Mouse (Mus musculus) liver, adult 2 months (tissue): ENCODE results near the gene Arfgef2. TPM values are rescaled to one million over a fixed set of nuclear protein-coding genes. Genes with fewer than 3 reads are reported as not detected.

Source experiments
- DNase-seq: peaks from one replicate; pipeline ENCODE4 v3.0.0-alpha.2; 2011; ENCODE audit warnings: low read depth, low spot score; ENCODE audit errors: extremely low read depth
- H3K27ac ChIP-seq: fragments of 200-500 bp; replicated peaks from 2 replicates; pipeline ENCODE4 v1.5.1; 2012; ENCODE audit warnings: low read depth, mild to moderate bottlenecking, control low read depth, inconsistent platforms, low read length; ENCODE audit not compliant: insufficient read depth
- H3K27me3 ChIP-seq: fragments of 200-500 bp; 2 replicates; pipeline ENCODE4 v1.6.1; 2012; ENCODE audit warnings: mild to moderate bottlenecking, moderate library complexity, low read length, inconsistent platforms; ENCODE audit not compliant: control insufficient read depth, insufficient read depth
- H3K36me3 ChIP-seq: fragments of 200-500 bp; 2 replicates; pipeline ENCODE4 v1.6.1; 2012; ENCODE audit warnings: low read length, inconsistent platforms; ENCODE audit not compliant: control insufficient read depth, insufficient read depth
- H3K4me1 ChIP-seq: fragments of 200-500 bp; 2 replicates; pipeline ENCODE4 v1.6.1; 2011; ENCODE audit warnings: low read length; ENCODE audit not compliant: control insufficient read depth, insufficient read depth
- H3K4me3 ChIP-seq: fragments of 200-500 bp; 2 replicates; pipeline ENCODE4 v1.5.1; 2011; ENCODE audit warnings: low read depth, mild to moderate bottlenecking, control low read depth, low read length, moderate library complexity; ENCODE audit not compliant: insufficient read depth
- H3K79me2 ChIP-seq: fragments of 200-500 bp; 2 replicates; pipeline ENCODE4 v1.6.1; 2012; ENCODE audit warnings: inconsistent platforms, mild to moderate bottlenecking, low read length, moderate library complexity; ENCODE audit not compliant: control insufficient read depth, insufficient read depth
- H3K9ac ChIP-seq: fragments of 200-500 bp; 2 replicates; pipeline ENCODE4 v1.6.1; 2012; ENCODE audit warnings: low read depth, mild to moderate bottlenecking, control low read depth, inconsistent platforms, low read length
- CTCF ChIP-seq: fragments of 200-500 bp; IDR thresholded peaks from 2 replicates; pipeline ENCODE4 v1.5.1; 2011; ENCODE audit warnings: low read depth, low read length, control low read depth
- POLR2A ChIP-seq: fragments of 200-500 bp; IDR thresholded peaks from 2 replicates; pipeline ENCODE4 v1.6.1; 2011; ENCODE audit warnings: low read length, control low read depth; ENCODE audit not compliant: insufficient read depth; ENCODE audit errors: extremely low read depth
- WGBS: fragments of 180-500 bp; shearing (Covaris S2); methylation state at CpG from one replicate; pipeline ENCODE4 v1.1.7; 2018; 5-methylcytosine and 5-hydroxymethylcytosine counted together
- polyA plus RNA-seq: library from polyadenylated mRNA; depleted of rRNA; stranded (reverse); fragments of >200 nt; gene quantifications from 2 replicates; pipeline ENCODE4 v1.2.3, GENCODE M21; 2012
- total RNA-seq: library from RNA; depleted of rRNA; stranded (reverse); fragments of >200 nt; gene quantifications from 2 replicates; pipeline ENCODE4 v1.2.3, GENCODE M21; 2014

The Arfgef2 gene
- total and polyA plus RNA-seq, 2 experiments = 13.5 to 18.3 TPM

DNA sequence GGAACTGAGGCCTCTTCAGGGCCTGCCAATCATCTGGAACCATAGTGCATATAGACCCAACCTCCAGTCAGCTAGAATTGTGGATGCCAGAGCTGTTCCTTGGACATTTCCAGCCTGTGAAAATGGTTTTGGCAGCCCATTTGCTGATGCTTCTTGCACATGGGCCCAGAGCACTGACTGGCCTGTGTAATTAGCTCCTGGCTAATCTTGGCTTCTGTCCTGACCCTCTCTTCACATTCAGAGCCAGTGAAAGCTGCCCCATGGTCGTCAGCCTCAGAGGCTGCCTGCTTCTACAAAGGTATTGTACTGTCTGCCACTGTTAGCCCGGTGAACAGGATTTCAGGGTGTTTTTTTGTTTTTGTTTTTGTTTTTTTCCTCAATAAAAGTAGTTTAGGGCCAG is 17.5 kb downstream of the Arfgef2 start:
- Histone ChIP-seq H3K4me3 (no peak overlapping the region), H3K36me3 (peaks cover 2% of the 10 kb centered on the region; the same call in 1 of the 2 replicates), H3K27me3 (no peaks in the 10 kb centered on the region), H3K79me2 (peaks cover 30% of the 10 kb centered on the region), H3K27ac (no peak overlapping the region), H3K4me1 (peaks cover 26% of the 10 kb centered on the region), H3K9ac (no peak overlapping the region)
- DNase-seq = peak; percentile 24
- TF ChIP-seq CTCF (no peak), POLR2A (no peak)
- WGBS = 64% methylated on average over 2 of the region's 2 CpGs

DNA sequence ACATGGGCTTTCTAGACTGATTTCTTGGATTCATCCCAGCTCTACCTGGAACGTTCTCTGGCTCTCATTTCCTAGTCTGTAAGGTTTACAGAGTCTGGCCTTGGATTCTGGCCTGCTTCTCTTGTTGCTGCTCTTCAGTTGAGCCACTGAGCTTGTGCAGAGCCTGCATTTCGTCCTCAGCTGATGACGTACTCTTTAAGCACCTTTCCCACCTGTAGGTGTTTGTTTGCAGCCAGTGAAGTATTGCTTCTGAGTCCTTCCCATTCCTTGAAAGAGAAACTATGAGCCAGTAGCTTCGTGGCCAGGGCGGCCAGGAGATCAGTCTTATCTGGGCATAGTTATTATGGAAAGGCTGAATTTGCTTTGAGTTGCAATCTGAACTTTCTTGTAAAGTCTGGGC is 19.0 kb downstream of the Arfgef2 start:
- H3K36me3 ChIP-seq = peaks cover 4% of the 10 kb centered on the region; the same call in 1 of the 2 replicates
- 34% methylated on average over 5 of the region's 5 CpGs for WGBS

DNA sequence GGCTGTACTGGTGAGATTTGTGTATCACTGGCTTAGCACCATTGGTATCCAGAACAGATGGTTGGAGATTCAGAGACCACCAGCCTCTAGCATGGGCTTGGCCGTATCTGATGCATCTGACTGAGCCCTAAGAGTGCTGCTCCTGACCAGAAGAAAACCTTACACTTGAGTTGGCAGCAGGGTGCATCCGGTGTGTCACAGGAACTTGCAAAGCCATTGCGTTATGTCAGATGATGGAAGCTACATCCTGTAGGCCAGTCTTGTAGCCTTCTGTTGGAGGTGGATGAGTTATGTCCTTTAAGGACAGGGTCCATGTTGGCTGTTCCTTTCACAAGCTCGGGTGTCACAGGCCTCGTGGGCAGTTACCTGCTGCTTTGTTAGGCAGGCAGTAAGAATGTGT is 19.6 kb downstream of the Arfgef2 start:
- 87% methylated on average over 5 of the region's 5 CpGs for WGBS

More for the DNA sequence above, 19.0 kb downstream of the Arfgef2 start:
- Histone ChIP-seq H3K79me2 (peaks cover 15% of the 10 kb centered on the region), H3K9ac (no peak overlapping the region), H3K27ac (no peak overlapping the region), H3K27me3 (no peaks in the 10 kb centered on the region), H3K4me1 (peaks cover 26% of the 10 kb centered on the region), H3K4me3 (no peak overlapping the region)
- TF ChIP-seq CTCF (no peak), POLR2A (no peak)
- DNase-seq = peak; percentile 88

DNA sequence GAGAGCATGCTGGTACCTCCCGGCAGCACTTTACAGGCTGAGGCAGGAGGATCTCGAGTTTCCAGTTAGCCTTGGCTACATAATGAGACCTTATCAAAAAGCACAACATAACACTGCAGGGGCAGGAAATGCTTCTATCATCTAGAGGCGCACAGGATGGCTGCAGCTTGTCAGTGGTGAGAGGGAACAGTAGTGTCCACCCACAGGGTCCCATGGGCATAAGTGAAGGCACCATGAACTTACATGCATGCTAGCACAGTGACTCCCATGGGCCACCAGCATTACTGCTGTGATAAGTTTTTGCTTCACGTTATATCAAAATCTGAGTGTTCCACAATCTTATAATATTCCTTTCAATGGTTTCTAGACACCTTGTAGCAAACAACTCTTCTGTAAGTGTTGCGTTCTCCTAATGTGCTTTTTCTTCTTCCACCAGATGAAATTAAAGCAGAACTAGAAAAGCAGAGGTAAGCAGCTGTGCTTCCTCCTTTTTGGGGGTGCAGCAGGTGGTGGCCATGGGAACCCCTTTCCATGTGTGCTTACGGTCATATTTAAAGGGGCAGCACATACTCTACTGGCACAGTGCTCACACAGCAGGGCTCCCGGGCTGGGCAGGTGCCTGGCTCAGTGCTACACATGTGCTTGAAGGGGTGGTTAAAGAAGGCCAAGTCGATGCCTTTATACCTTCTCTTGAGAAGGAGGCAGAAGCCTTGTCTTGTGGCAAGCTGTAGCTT is 21.3 kb downstream of the Arfgef2 start:
- no peak overlapping the region for H3K9ac ChIP-seq
- H3K4me1 ChIP-seq = peaks cover 14% of the 10 kb centered on the region
- TF ChIP-seq CTCF (no peak), POLR2A (no peak)
- no peak for DNase-seq
- no peak overlapping the region for H3K4me3 ChIP-seq
- 85% methylated on average over 8 of the region's 8 CpGs for WGBS
- H3K36me3 ChIP-seq = peaks cover 4% of the 10 kb centered on the region; the same call in 1 of the 2 replicates
- no peaks in the 10 kb centered on the region for H3K27me3 ChIP-seq
- H3K27ac ChIP-seq = no peak overlapping the region
- peaks cover 11% of the 10 kb centered on the region; the same call in 1 of the 2 replicates for H3K79me2 ChIP-seq

More for the DNA sequence above, 19.6 kb downstream of the Arfgef2 start:
- TF ChIP-seq CTCF = no peak
- TF ChIP-seq POLR2A = no peak
- H3K9ac ChIP-seq = no peak overlapping the region
- peaks cover 4% of the 10 kb centered on the region; the same call in 1 of the 2 replicates for H3K36me3 ChIP-seq
- no peak overlapping the region for H3K4me3 ChIP-seq
- DNase-seq = no peak
- H3K4me1 ChIP-seq = peaks cover 26% of the 10 kb centered on the region
- H3K27ac ChIP-seq = no peak overlapping the region
- H3K27me3 ChIP-seq = no peaks in the 10 kb centered on the region
- H3K79me2 ChIP-seq = peaks cover 11% of the 10 kb centered on the region; the same call in 1 of the 2 replicates

DNA sequence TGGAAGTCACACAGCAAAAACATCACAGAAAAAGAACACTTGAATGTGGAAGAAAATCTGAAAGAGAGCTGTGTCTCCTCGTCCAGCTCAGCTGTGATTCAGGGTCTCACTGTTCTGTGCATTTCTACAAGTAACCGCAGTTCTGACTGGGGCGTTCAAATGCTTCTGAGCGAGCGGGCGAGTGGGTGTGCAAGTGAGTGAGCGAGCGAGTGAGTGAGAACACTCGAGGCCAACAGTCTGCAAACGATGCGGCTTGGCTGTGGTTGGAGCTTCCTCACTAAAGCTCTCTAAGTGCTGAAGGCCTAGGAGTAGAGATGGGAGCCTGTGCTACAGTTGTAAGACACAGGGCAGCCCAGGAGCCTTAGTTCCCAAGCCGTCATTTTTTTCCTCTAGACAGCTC is 22.9 kb downstream of the Arfgef2 start:
- no peaks in the 10 kb centered on the region for H3K27me3 ChIP-seq
- H3K9ac ChIP-seq = no peak overlapping the region
- H3K27ac ChIP-seq = no peak overlapping the region
- no peak overlapping the region for H3K4me3 ChIP-seq
- 89% methylated on average over 12 of the region's 12 CpGs for WGBS
- DNase-seq = no peak
- H3K79me2 ChIP-seq = peaks cover 7% of the 10 kb centered on the region; the same call in 1 of the 2 replicates
- peaks cover 6% of the 10 kb centered on the region; the same call in 1 of the 2 replicates for H3K36me3 ChIP-seq
- no peak for TF ChIP-seq POLR2A
- no peak for TF ChIP-seq CTCF
- peaks cover 7% of the 10 kb centered on the region for H3K4me1 ChIP-seq

DNA sequence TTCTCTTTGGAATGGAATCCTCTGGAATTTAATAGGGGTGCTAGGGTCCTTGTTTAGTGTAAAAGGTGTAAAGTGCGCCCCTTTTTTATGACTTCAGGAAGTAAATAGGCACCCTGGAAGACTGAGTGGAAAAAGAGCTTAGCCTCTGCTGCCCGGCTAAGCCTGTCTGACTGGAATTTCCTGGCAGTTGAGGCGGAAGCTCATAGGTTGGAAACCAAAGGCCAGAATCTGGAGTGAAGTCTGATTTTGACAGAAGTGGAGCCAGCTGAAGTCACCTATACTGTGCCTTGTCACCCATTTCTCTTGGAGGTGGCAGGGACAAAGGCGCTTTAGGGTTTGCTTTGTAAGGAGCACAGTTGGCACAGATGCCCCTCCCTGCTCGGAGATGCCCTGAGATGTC is 25.0 kb downstream of the Arfgef2 start:
- 81% methylated on average over 5 of the region's 5 CpGs for WGBS
- H3K27ac ChIP-seq = no peak overlapping the region
- DNase-seq = peak; percentile 50
- H3K79me2 ChIP-seq = peaks cover 2% of the 10 kb centered on the region; the same call in 1 of the 2 replicates
- H3K4me1 ChIP-seq = no peaks in the 10 kb centered on the region
- no peak overlapping the region for H3K4me3 ChIP-seq
- H3K9ac ChIP-seq = no peak overlapping the region
- TF ChIP-seq CTCF (no peak), POLR2A (no peak)
- H3K27me3 ChIP-seq = no peaks in the 10 kb centered on the region
- peaks cover 9% of the 10 kb centered on the region; the same call in 1 of the 2 replicates for H3K36me3 ChIP-seq
